Mouse (Mus musculus): Measurements from ENCODE around the gene Arid3c. TPM values are rescaled to one million over a fixed set of nuclear protein-coding genes. Genes with fewer than 3 reads are reported as not detected.
"Not testable (repeated sequence)": the region's sequence is repeated elsewhere in the genome, so short reads cannot be mapped to it uniquely, and the experiment has no call there.

Arid3c gene
- polyA plus RNA-seq, 1 experiment from 2014 or later = not detected

- Histone ChIP-seq H3K27ac (replicated peaks in 1 of 2; ENCODE audit: control insufficient read depth in 1 of 2, insufficient read depth in 1 of 2, low read depth in 2 of 2, low read length in 2 of 2) (peak overlapping the region in 1 of 2 experiments; percentile 84; a peak in 1 of 4 replicates), H3K36me3 (ENCODE audit: control insufficient read depth, insufficient read depth, low read length) (peaks cover 33% of the 10 kb centered on the region), H3K4me1 (ENCODE audit: control insufficient read depth in 2 of 2, insufficient read depth in 2 of 2, low read length in 2 of 2) (peaks cover 26 to 40% of the 10 kb centered on the region in 2 experiments)
- not testable (repeated sequence) for H3K9ac ChIP-seq (ENCODE audit: low read length); H3K27me3 ChIP-seq (ENCODE audit: control insufficient read depth, insufficient read depth, low read length); H3K4me2 ChIP-seq (ENCODE audit: low read length); H3K4me3 ChIP-seq (ENCODE audit: control insufficient read depth in 1 of 2, insufficient read depth in 1 of 2, low read depth in 1 of 2, low read length in 2 of 2); ATAC-seq (ENCODE audit: insufficient number of reproducible peaks, insufficient read depth, low FRiP score, low read depth); H3K9me3 ChIP-seq (ENCODE audit: control insufficient read depth, low read length)
- 82% methylated on average over 5 of the region's 6 CpGs for WGBS
Measured at GRCm38 (mm10) chr4:41763176-41763575, 32.2 kb upstream of the Arid3c start.

- Histone ChIP-seq H3K4me3 (ENCODE audit: control insufficient read depth in 1 of 2, insufficient read depth in 1 of 2, low read depth in 1 of 2, low read length in 2 of 2) (peak overlapping the region; percentile 7 to 49; a peak in 3 of 4 replicates), H3K9ac (ENCODE audit: low read length) (peak overlapping the region; percentile 72), H3K4me1 (ENCODE audit: control insufficient read depth in 2 of 2, insufficient read depth in 2 of 2, low read length in 2 of 2) (peaks cover 26 to 40% of the 10 kb centered on the region in 2 experiments), H3K4me2 (ENCODE audit: low read length) (peak overlapping the region; percentile 79), H3K36me3 (ENCODE audit: control insufficient read depth, insufficient read depth, low read length) (peaks cover 33% of the 10 kb centered on the region), H3K27ac (replicated peaks in 1 of 2; ENCODE audit: control insufficient read depth in 1 of 2, insufficient read depth in 1 of 2, low read depth in 2 of 2, low read length in 2 of 2) (peak overlapping the region; percentile 84 to 96)
- ATAC-seq (ENCODE audit: insufficient number of reproducible peaks, insufficient read depth, low FRiP score, low read depth); H3K9me3 ChIP-seq (ENCODE audit: control insufficient read depth, low read length); H3K27me3 ChIP-seq (ENCODE audit: control insufficient read depth, insufficient read depth, low read length): not testable (repeated sequence)
- WGBS = 44% methylated on average over 8 of the region's 8 CpGs
Measured at GRCm38 (mm10) chr4:41762688-41763114, 31.8 kb upstream of the Arid3c start.

- peak overlapping the region; percentile 79 for H3K4me2 ChIP-seq (ENCODE audit: low read length)
- H3K9me3 ChIP-seq (ENCODE audit: control insufficient read depth, low read length) = no peaks in the 10 kb centered on the region
- peaks cover 26 to 40% of the 10 kb centered on the region in 2 experiments for H3K4me1 ChIP-seq (ENCODE audit: control insufficient read depth in 2 of 2, insufficient read depth in 2 of 2, low read length in 2 of 2)
- H3K9ac ChIP-seq (ENCODE audit: low read length) = peak overlapping the region; percentile 72
- H3K27me3 ChIP-seq (ENCODE audit: control insufficient read depth, insufficient read depth, low read length) = no peaks in the 10 kb centered on the region
- peak overlapping the region; percentile 7 to 49; a peak in 3 of 4 replicates for H3K4me3 ChIP-seq (ENCODE audit: control insufficient read depth in 1 of 2, insufficient read depth in 1 of 2, low read depth in 1 of 2, low read length in 2 of 2)
- ATAC-seq (ENCODE audit: insufficient number of reproducible peaks, insufficient read depth, low FRiP score, low read depth) = peak; percentile 46
- 38% methylated on average over 8 of the region's 8 CpGs for WGBS
- H3K27ac ChIP-seq (replicated peaks in 1 of 2; ENCODE audit: control insufficient read depth in 1 of 2, insufficient read depth in 1 of 2, low read depth in 2 of 2, low read length in 2 of 2) = peak overlapping the region; percentile 84 to 96
- H3K36me3 ChIP-seq (ENCODE audit: control insufficient read depth, insufficient read depth, low read length) = peaks cover 35% of the 10 kb centered on the region
Measured at GRCm38 (mm10) chr4:41762099-41762687, 31.3 kb upstream of the Arid3c start.

- Histone ChIP-seq H3K9me3 (ENCODE audit: control insufficient read depth, low read length) (no peaks in the 10 kb centered on the region), H3K27me3 (ENCODE audit: control insufficient read depth, insufficient read depth, low read length) (no peaks in the 10 kb centered on the region), H3K9ac (ENCODE audit: low read length) (peak overlapping the region; percentile 72), H3K27ac (replicated peaks in 1 of 2; ENCODE audit: control insufficient read depth in 1 of 2, insufficient read depth in 1 of 2, low read depth in 2 of 2, low read length in 2 of 2) (peak overlapping the region; percentile 84 to 96), H3K4me3 (ENCODE audit: control insufficient read depth in 1 of 2, insufficient read depth in 1 of 2, low read depth in 1 of 2, low read length in 2 of 2) (peak overlapping the region; percentile 7 to 49; a peak in 3 of 4 replicates), H3K4me2 (ENCODE audit: low read length) (peak overlapping the region; percentile 79), H3K36me3 (ENCODE audit: control insufficient read depth, insufficient read depth, low read length) (peaks cover 35% of the 10 kb centered on the region), H3K4me1 (ENCODE audit: control insufficient read depth in 2 of 2, insufficient read depth in 2 of 2, low read length in 2 of 2) (peaks cover 26 to 41% of the 10 kb centered on the region in 2 experiments)
- ATAC-seq (ENCODE audit: insufficient number of reproducible peaks, insufficient read depth, low FRiP score, low read depth) = no peak
Measured at GRCm38 (mm10) chr4:41761680-41762079, 30.7 kb upstream of the Arid3c start.

- H3K36me3 ChIP-seq (ENCODE audit: control insufficient read depth, insufficient read depth, low read length) = peaks cover 29% of the 10 kb centered on the region
- H3K4me3 ChIP-seq (ENCODE audit: control insufficient read depth in 1 of 2, insufficient read depth in 1 of 2, low read depth in 1 of 2, low read length in 2 of 2) = peak overlapping the region; percentile 49 to 62
- 71% methylated on average over 4 of the region's 4 CpGs for WGBS
- H3K4me2 ChIP-seq (ENCODE audit: low read length) = peak overlapping the region; percentile 79
- peak overlapping the region; percentile 72 for H3K9ac ChIP-seq (ENCODE audit: low read length)
- ATAC-seq (ENCODE audit: insufficient number of reproducible peaks, insufficient read depth, low FRiP score, low read depth) = no peak
- H3K4me1 ChIP-seq (ENCODE audit: control insufficient read depth in 2 of 2, insufficient read depth in 2 of 2, low read length in 2 of 2) = peaks cover 30 to 46% of the 10 kb centered on the region in 2 experiments
- no peaks in the 10 kb centered on the region for H3K27me3 ChIP-seq (ENCODE audit: control insufficient read depth, insufficient read depth, low read length)
- H3K27ac ChIP-seq (replicated peaks in 1 of 2; ENCODE audit: control insufficient read depth in 1 of 2, insufficient read depth in 1 of 2, low read depth in 2 of 2, low read length in 2 of 2) = peak overlapping the region; percentile 84 to 96
- H3K9me3 ChIP-seq (ENCODE audit: control insufficient read depth, low read length) = no peaks in the 10 kb centered on the region
Measured at GRCm38 (mm10) chr4:41760911-41761310, 30.0 kb upstream of the Arid3c start.

GRCm38 (mm10) chr4:41760288-41760721 lies 29.4 kb upstream of the Arid3c start:
- Histone ChIP-seq H3K27ac (replicated peaks in 1 of 2; ENCODE audit: control insufficient read depth in 1 of 2, insufficient read depth in 1 of 2, low read depth in 2 of 2, low read length in 2 of 2) (peak overlapping the region; percentile 96 to 98), H3K4me1 (ENCODE audit: control insufficient read depth in 2 of 2, insufficient read depth in 2 of 2, low read length in 2 of 2) (peaks cover 30 to 46% of the 10 kb centered on the region in 2 experiments), H3K27me3 (ENCODE audit: control insufficient read depth, insufficient read depth, low read length) (no peaks in the 10 kb centered on the region), H3K4me2 (ENCODE audit: low read length) (peak overlapping the region; percentile 79), H3K4me3 (ENCODE audit: control insufficient read depth in 1 of 2, insufficient read depth in 1 of 2, low read depth in 1 of 2, low read length in 2 of 2) (peak overlapping the region; percentile 49 to 62), H3K9ac (ENCODE audit: low read length) (peak overlapping the region; percentile 72), H3K36me3 (ENCODE audit: control insufficient read depth, insufficient read depth, low read length) (peaks cover 28% of the 10 kb centered on the region), H3K9me3 (ENCODE audit: control insufficient read depth, low read length) (no peaks in the 10 kb centered on the region)
- ATAC-seq (ENCODE audit: insufficient number of reproducible peaks, insufficient read depth, low FRiP score, low read depth) = peak; percentile 92
- WGBS = 2% methylated on average over 14 of the region's 15 CpGs

- Histone ChIP-seq H3K27ac (replicated peaks in 1 of 2; ENCODE audit: control insufficient read depth in 1 of 2, insufficient read depth in 1 of 2, low read depth in 2 of 2, low read length in 2 of 2) (peak overlapping the region; percentile 96 to 98), H3K4me1 (ENCODE audit: control insufficient read depth in 2 of 2, insufficient read depth in 2 of 2, low read length in 2 of 2) (peaks cover 33 to 48% of the 10 kb centered on the region in 2 experiments), H3K9ac (ENCODE audit: low read length) (peak overlapping the region; percentile 72), H3K4me2 (ENCODE audit: low read length) (peak overlapping the region; percentile 79), H3K36me3 (ENCODE audit: control insufficient read depth, insufficient read depth, low read length) (peaks cover 28% of the 10 kb centered on the region), H3K9me3 (ENCODE audit: control insufficient read depth, low read length) (no peaks in the 10 kb centered on the region), H3K27me3 (ENCODE audit: control insufficient read depth, insufficient read depth, low read length) (no peaks in the 10 kb centered on the region), H3K4me3 (ENCODE audit: control insufficient read depth in 1 of 2, insufficient read depth in 1 of 2, low read depth in 1 of 2, low read length in 2 of 2) (peak overlapping the region; percentile 49 to 62)
- 11% methylated on average over 6 of the region's 6 CpGs for WGBS
- ATAC-seq (ENCODE audit: insufficient number of reproducible peaks, insufficient read depth, low FRiP score, low read depth) = no peak; the same call in 1 of the 2 replicates
Measured at GRCm38 (mm10) chr4:41759656-41760287, 28.8 kb upstream of the Arid3c start.

Measured in heart, embryonic 14.5 days (tissue).